22 mouse cellular contexts compared by ENCODE assay signal in the genomic region with DNA sequence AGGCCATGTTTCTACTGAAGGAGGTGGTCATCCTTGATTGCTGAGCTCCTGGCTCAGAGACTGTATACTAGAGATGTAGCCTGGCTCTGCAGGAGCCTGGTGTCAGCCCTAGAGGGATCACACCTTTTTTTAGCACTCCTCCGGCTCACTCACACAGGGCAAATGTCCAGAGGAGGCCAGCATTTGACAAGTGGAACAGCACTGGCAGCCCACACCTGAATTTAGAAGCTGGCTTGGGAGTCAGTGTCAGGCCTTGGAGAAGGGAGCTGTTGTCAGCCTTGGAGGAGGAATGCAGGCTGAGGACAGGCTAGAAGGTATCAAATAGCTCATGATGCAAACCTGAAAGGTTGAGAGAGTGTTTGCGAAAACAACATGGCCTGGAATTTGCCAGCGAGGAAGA.
DNase-seq lines count a peak whose midpoint lies in the region; ATAC-seq and TF ChIP-seq lines count a peak whose summit lies in the region.
"Had no signal": no experiment of that assay in that cellular context is flagged by ENCODE, and none has a peak within 500 bp of the region (broad histone marks: within the 10 kb centered on the region; RNA-seq: fewer than 3 reads in every experiment).

No protein-coding gene starts in this region.

- peaks cover 5% of the 10 kb centered on the region; the same call in 1 of the 2 replicates for H3K4me1 ChIP-seq in heart, adult 2 months (ENCODE audit: control insufficient read depth, insufficient read depth, low read length)
- H3K4me1 ChIP-seq in heart, embryonic 15.5 days (replicated peaks): peaks cover 51% of the 10 kb centered on the region
- H3K4me1 ChIP-seq in limb, embryonic 15.5 days: peaks cover 8% of the 10 kb centered on the region; the same call in 1 of the 2 replicates
- H3K4me1 ChIP-seq: stomach, embryonic 15.5 days had no signal

- H3K9ac ChIP-seq in heart, adult 2 months (ENCODE audit: low read depth, low read length): no peak overlapping the region
- no peak overlapping the region for H3K9ac ChIP-seq in heart, embryonic 15.5 days
- no peak overlapping the region for H3K9ac ChIP-seq in limb, embryonic 15.5 days
- H3K9ac ChIP-seq: forebrain, embryonic 15.5 days; hindbrain, embryonic 15.5 days; liver, embryonic 14.5 days; stomach, embryonic 15.5 days had no signal

- 0 out of 2 replicates have a peak, but pooled peaks have one; percentile 12 for TF ChIP-seq EP300 in heart, adult 2 months (IDR thresholded peaks at IDR 0.05; ENCODE audit: insufficient read depth, low read depth, low read length)

- 64% methylated on average over 3 of the region's 3 CpGs for WGBS in heart, adult 2 months
- WGBS in heart, embryonic 15.5 days: 47% methylated on average over 3 of the region's 3 CpGs
- 72% methylated on average over 3 of the region's 3 CpGs for WGBS in limb, embryonic 15.5 days

- peak; percentile 11; the same call in 1 of the 2 replicates for TF ChIP-seq CTCF in heart, adult 2 months (IDR thresholded peaks at IDR 0.05)

- H3K36me3 ChIP-seq in heart, adult 2 months (ENCODE audit: control insufficient read depth, insufficient read depth, low read length): peaks cover 4% of the 10 kb centered on the region; the same call in 1 of the 2 replicates
- no peaks in the 10 kb centered on the region for H3K36me3 ChIP-seq in heart, embryonic 15.5 days
- no peaks in the 10 kb centered on the region; the same call in 1 of the 2 replicates for H3K36me3 ChIP-seq in limb, embryonic 15.5 days
- H3K36me3 ChIP-seq: forebrain, embryonic 15.5 days; hindbrain, embryonic 15.5 days; stomach, embryonic 15.5 days had no signal

- H3K27me3 ChIP-seq in heart, adult 2 months (ENCODE audit: control insufficient read depth, insufficient read depth, low read length): no peaks in the 10 kb centered on the region
- H3K27me3 ChIP-seq in heart, embryonic 15.5 days: no peaks in the 10 kb centered on the region
- H3K27me3 ChIP-seq in limb, embryonic 15.5 days: no peaks in the 10 kb centered on the region
- H3K27me3 ChIP-seq: forebrain, embryonic 15.5 days; hindbrain, embryonic 15.5 days; Patski; stomach, embryonic 15.5 days had no signal

- 0 out of 2 replicates have a peak, but pooled peaks have one; percentile 27 for TF ChIP-seq POLR2A in heart, adult 2 months (IDR thresholded peaks at IDR 0.05; ENCODE audit: insufficient read depth, low read depth, low read length)

- H3K4me2 ChIP-seq in heart, embryonic 15.5 days: no peak overlapping the region
- H3K4me2 ChIP-seq in limb, embryonic 15.5 days: no peak overlapping the region
- H3K4me2 ChIP-seq: forebrain, embryonic 15.5 days; hindbrain, embryonic 15.5 days; stomach, embryonic 15.5 days had no signal

- peak; percentile 66; the same call in 1 of the 2 replicates for ATAC-seq in heart, embryonic 15.5 days (replicated peaks; ENCODE audit: insufficient number of reproducible peaks, insufficient read depth, low FRiP score, low read depth)
- ATAC-seq in limb, embryonic 15.5 days (ENCODE audit: insufficient number of reproducible peaks, low FRiP score, low TSS enrichment, low read depth): no peak
- ATAC-seq: forebrain, embryonic 15.5 days; intestine, postnatal 0 days; midbrain, embryonic 16.5 days; Patski had no signal

- no peaks in the 10 kb centered on the region for H3K9me3 ChIP-seq in heart, embryonic 15.5 days (replicated peaks)
- no peaks in the 10 kb centered on the region for H3K9me3 ChIP-seq in limb, embryonic 15.5 days
- H3K9me3 ChIP-seq: forebrain, embryonic 15.5 days; hindbrain, embryonic 15.5 days; stomach, embryonic 15.5 days had no signal

- H3K79me2 ChIP-seq in heart, adult 2 months (replicated peaks; ENCODE audit: control insufficient read depth, insufficient read depth, low read length): no peaks in the 10 kb centered on the region

- intact Hi-C loops in heart, adult 2 months (cut with DNase I): loop anchor here (5.0 kb wide), 1 partner anchor 559 kb away; no protein-coding TSS in a partner anchor

- H3K4me3 ChIP-seq in heart, adult 2 months: no peak overlapping the region
- no peak overlapping the region for H3K4me3 ChIP-seq in heart, embryonic 15.5 days
- no peak overlapping the region for H3K4me3 ChIP-seq in limb, embryonic 15.5 days
- H3K4me3 ChIP-seq: forebrain, embryonic 15.5 days; hindbrain, embryonic 15.5 days; stomach, embryonic 15.5 days had no signal

- peak; percentile 74 to 88 for DNase-seq in gastrocnemius, adult 8-10 months (ENCODE audit: low spot score in 2 of 2)
- peak; percentile 45 to 81 for DNase-seq in heart, adult 2 months
- DNase-seq in right cerebral cortex, postnatal 14 days: no peak
- no peak for DNase-seq in adrenal gland, postnatal 14 days
- DNase-seq in spleen, postnatal 10 days (ENCODE audit: low spot score in 2 of 2): no peak
- DNase-seq: cerebellum, adult 9-11 months; embryo, embryonic 11 days; layer of hippocampus, postnatal 36 days; left cerebral cortex, postnatal 4 days; lung, postnatal 10 days; right cerebral cortex, adult 18-20 months; spleen, adult 18-20 months; thymus, adult 2 months had no signal

- peak overlapping the region; percentile 79 for H3K27ac ChIP-seq in heart, adult 2 months
- H3K27ac ChIP-seq in heart, embryonic 15.5 days: peak overlapping the region; percentile 77
- 0 out of 2 replicates have a peak overlapping the region, but pooled peaks have one; percentile 27 for H3K27ac ChIP-seq in limb, embryonic 15.5 days
- H3K27ac ChIP-seq: forebrain, embryonic 15.5 days; hindbrain, embryonic 15.5 days; liver, embryonic 14.5 days; stomach, embryonic 15.5 days had no signal

Comparison
In these comparisons a context has a peak if more than half of its experiments do, and no peak if none do; other contexts are left out.
1. DNase-seq: peak in gastrocnemius, adult 8-10 months (2 of 2) and heart, adult 2 months (2 of 2); none in right cerebral cortex, postnatal 14 days (single experiment), adrenal gland, postnatal 14 days (single experiment) and spleen, postnatal 10 days (0 of 2).
2. H3K27ac ChIP-seq: peak in every context shown above with its lines; median percentile 79 in heart, adult 2 months; 77 in heart, embryonic 15.5 days; 27 in limb, embryonic 15.5 days.